Mouse (Mus musculus) forebrain, embryonic 11.5 days (tissue): ENCODE measurements around the gene Neurl4. TPM values are rescaled to one million over a fixed set of nuclear protein-coding genes. Genes with fewer than 3 reads are reported as not detected.
"Not testable (repeated sequence)": the region's sequence is repeated elsewhere in the genome, so short reads cannot be mapped to it uniquely, and the experiment has no call there.

Experiments
- ATAC-seq: fragments of 200-750 bp; cut with Nextera tagmentation; replicated peaks from 2 replicates; pipeline ENCODE4 v1.8.0; 2017; ENCODE audit warnings: moderate TSS enrichment; ENCODE audit not compliant: low FRiP score
- DNase-seq: peaks from one replicate; pipeline ENCODE4 v3.0.0-alpha.2; 2017; ENCODE audit warnings: low spot score
- H3K27ac ChIP-seq: fragments of 300-500 bp; sonication (generic); 2 replicates; pipeline ENCODE4 v1.5.1; 2014; ENCODE audit warnings: low read depth, low read length
- H3K27me3 ChIP-seq: fragments of 300-500 bp; sonication (generic); 2 replicates; pipeline ENCODE4 v1.6.1; 2014; ENCODE audit warnings: mild to moderate bottlenecking, low read length, mixed read lengths; ENCODE audit not compliant: control insufficient read depth, insufficient read depth
- H3K36me3 ChIP-seq: fragments of 300-500 bp; sonication (generic); 2 replicates; pipeline ENCODE4 v1.6.1; 2014; ENCODE audit warnings: mild to moderate bottlenecking, low read length, moderate library complexity, mixed read lengths; ENCODE audit not compliant: control insufficient read depth, insufficient read depth
- H3K4me1 ChIP-seq: fragments of 300-500 bp; sonication (generic); replicated peaks from 2 replicates; pipeline ENCODE4 v1.6.1; 2014; ENCODE audit warnings: low read length, mixed read lengths; ENCODE audit not compliant: control insufficient read depth, insufficient read depth
- H3K4me2 ChIP-seq: fragments of 300-500 bp; sonication (generic); 2 replicates; pipeline ENCODE4 v1.6.1; 2014; ENCODE audit warnings: low read depth, mild to moderate bottlenecking, low read length, moderate library complexity, mixed read lengths; ENCODE audit not compliant: severe bottlenecking
- H3K4me3 ChIP-seq: fragments of 300-500 bp; sonication (generic); 2 replicates; pipeline ENCODE4 v1.5.1; 2014; ENCODE audit warnings: low read depth, low read length
- H3K9ac ChIP-seq: fragments of 300-500 bp; sonication (generic); 2 replicates; pipeline ENCODE4 v1.6.1; 2014; ENCODE audit warnings: low read length
- H3K9me3 ChIP-seq: fragments of 300-500 bp; sonication (generic); 2 replicates; pipeline ENCODE4 v1.6.1; 2016; ENCODE audit warnings: low read length, mixed read lengths; ENCODE audit not compliant: control insufficient read depth
- WGBS: fragments of 180-500 bp; shearing (Covaris S2); extraction: QIAGEN DNeasy Blood & Tissue Kit; methylation state at CpG from one replicate; pipeline ENCODE4 v1.1.7; 2014; 5-methylcytosine and 5-hydroxymethylcytosine counted together
- microRNA-seq: library from miRNA; unstranded; fragments of <30 nt; microRNA quantifications from one replicate; pipeline ENCODE4, GENCODE M21; 2016; ENCODE audit not compliant: insufficient number of aligned reads
- polyA plus RNA-seq: library from polyadenylated mRNA; unstranded; fragments of >200 nt; fragmentation: Nextera tagmentation; extraction: Ambion mirVana; gene quantifications from 2 replicates; pipeline ENCODE4 v1.2.1, GENCODE M21; 2014

Gene Neurl4
- polyA plus RNA-seq, 1 experiment from 2014 or later: 23.0 TPM

DNA sequence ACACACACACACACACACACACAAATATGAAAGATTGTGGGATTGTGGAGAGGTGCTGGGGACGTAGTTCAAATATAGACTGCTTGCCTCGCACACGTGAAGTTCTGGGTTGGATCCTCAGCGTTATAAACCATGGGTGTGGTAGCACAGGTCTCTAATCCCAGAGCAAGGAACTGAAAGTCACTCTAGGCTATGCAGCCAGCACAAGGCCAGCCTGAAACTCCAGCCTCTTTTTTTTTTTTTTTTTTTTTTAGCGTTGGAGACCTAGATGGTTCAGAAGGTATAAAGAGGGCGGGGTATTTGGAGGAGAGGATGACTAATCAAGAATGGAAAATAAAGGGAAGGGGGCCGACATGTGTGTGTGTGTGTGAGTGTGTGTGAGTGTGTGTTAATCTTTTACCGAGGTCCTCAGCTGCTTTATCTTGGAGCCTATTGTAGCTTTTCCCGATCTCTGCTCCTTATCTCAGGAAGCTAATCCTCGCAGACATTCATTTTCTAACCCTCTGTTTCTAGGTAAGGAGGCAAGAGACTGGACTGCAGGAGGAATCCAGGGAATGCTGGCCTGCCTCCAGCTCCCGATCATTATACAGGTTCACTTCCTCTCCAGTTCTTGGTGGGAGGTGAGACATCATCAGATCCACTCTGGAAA, 52.5 kb downstream of the Neurl4 start:
- Histone ChIP-seq H3K9me3 (no peaks in the 10 kb centered on the region), H3K4me3 (no peak overlapping the region), H3K4me2 (no peak overlapping the region), H3K27ac (no peak overlapping the region), H3K9ac (no peak overlapping the region), H3K4me1 (peaks cover 2% of the 10 kb centered on the region; the same call in 1 of the 2 replicates), H3K27me3 (no peaks in the 10 kb centered on the region), H3K36me3 (no peaks in the 10 kb centered on the region)
- WGBS: 68% methylated on average over 11 of the region's 11 CpGs
- DNase-seq (no peak), ATAC-seq (no peak)

GRCm38 (mm10) chr11:69955618-69956017, 54.7 kb downstream of the Neurl4 start:
- DNase-seq, H3K4me2 ChIP-seq, H3K27me3 ChIP-seq, H3K27ac ChIP-seq, ATAC-seq, H3K4me1 ChIP-seq, H3K9me3 ChIP-seq, H3K36me3 ChIP-seq, H3K4me3 ChIP-seq, H3K9ac ChIP-seq: not testable (repeated sequence)
- 75% methylated on average over 2 of the region's 4 CpGs for WGBS

GRCm38 (mm10) chr11:69956218-69956617, 55.3 kb downstream of the Neurl4 start:
- no peak for ATAC-seq
- Histone ChIP-seq H3K27me3 (no peaks in the 10 kb centered on the region), H3K36me3 (no peaks in the 10 kb centered on the region), H3K4me2 (no peak overlapping the region), H3K4me1 (no peaks in the 10 kb centered on the region), H3K4me3 (no peak overlapping the region), H3K9me3 (no peaks in the 10 kb centered on the region), H3K27ac (no peak overlapping the region), H3K9ac (no peak overlapping the region)
- 81% methylated on average over 1 of the region's 1 CpGs for WGBS
- DNase-seq: no peak

DNA sequence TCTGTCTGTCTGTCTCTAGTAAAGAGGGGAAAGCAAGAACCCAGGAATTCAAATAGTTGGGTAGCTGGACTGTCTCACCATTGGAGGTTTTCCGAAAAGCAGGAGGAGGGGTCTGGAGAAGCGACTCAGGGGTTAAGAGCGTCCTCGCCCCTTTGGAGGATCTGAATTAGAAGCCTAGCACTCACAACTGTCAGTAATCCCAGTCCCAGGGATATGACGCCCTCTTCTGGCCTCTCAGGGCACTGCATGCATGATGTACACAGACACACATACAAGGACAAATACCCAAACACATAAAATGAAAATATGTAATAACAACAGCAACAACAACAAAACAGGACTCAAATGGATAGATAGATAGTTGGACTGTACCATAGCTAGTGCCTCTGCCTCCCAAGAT, 59.7 kb downstream of the Neurl4 start:
- Histone ChIP-seq H3K9me3 (no peaks in the 10 kb centered on the region), H3K27ac (no peak overlapping the region), H3K36me3 (no peaks in the 10 kb centered on the region), H3K4me3 (no peak overlapping the region), H3K4me2 (no peak overlapping the region), H3K9ac (no peak overlapping the region), H3K4me1 (0 out of 2 replicates have a peak, but pooled peaks cover 2% of the 10 kb centered on the region), H3K27me3 (peaks cover 26% of the 10 kb centered on the region)
- ATAC-seq (no peak), DNase-seq (no peak)
- 27% methylated on average over 5 of the region's 5 CpGs for WGBS

- peaks cover 39% of the 10 kb centered on the region for H3K27me3 ChIP-seq
- H3K4me3 ChIP-seq: no peak overlapping the region
- no peak overlapping the region for H3K9ac ChIP-seq
- no peaks in the 10 kb centered on the region for H3K36me3 ChIP-seq
- no peak for ATAC-seq
- H3K9me3 ChIP-seq: no peaks in the 10 kb centered on the region
- DNase-seq: no peak
- H3K4me1 ChIP-seq: peaks cover 9% of the 10 kb centered on the region
- WGBS: 49% methylated on average over 5 of the region's 5 CpGs
- no peak overlapping the region for H3K4me2 ChIP-seq
- no peak overlapping the region for H3K27ac ChIP-seq
Measured at GRCm38 (mm10) chr11:69961841-69962240, 61.0 kb downstream of the Neurl4 start.

Small RNA genes within 50 kb of the gene (microRNA-seq; reads per million reads assigned to microRNA genes)
- not detected for gene Mir6924

Other genes with a start within 250 kb of the Neurl4 start
- gene Sox15, start 245.8 kb upstream of the Neurl4 start, polyA plus RNA-seq: not detected in 2 replicates
- 39.0 TPM in 2 replicates for gene Mpdu1, start 238.4 kb upstream of the Neurl4 start, polyA plus RNA-seq
- 6.3 and 6.4 TPM in 2 replicates for gene Cd68, start 234.9 kb upstream of the Neurl4 start, polyA plus RNA-seq
- gene Eif4a1, start 228.6 kb upstream of the Neurl4 start, polyA plus RNA-seq: 827 and 855 TPM in 2 replicates
- gene Senp3, start 219.0 kb upstream of the Neurl4 start, polyA plus RNA-seq: 110 and 117 TPM in 2 replicates
- gene Tnfsf13, start 215.3 kb upstream of the Neurl4 start, polyA plus RNA-seq: not detected in 2 replicates
- gene Tnfsf12, start 205.2 kb upstream of the Neurl4 start, polyA plus RNA-seq: 2.4 TPM in 2 replicates
- gene Tnfsfm13, start 205.0 kb upstream of the Neurl4 start, polyA plus RNA-seq: 0.60 and 1.2 TPM in 2 replicates
- 61.2 and 65.7 TPM in 2 replicates for gene Polr2a, start 142.4 kb upstream of the Neurl4 start, polyA plus RNA-seq
- not detected in 2 replicates for gene Slc35g3, start 139.1 kb upstream of the Neurl4 start, polyA plus RNA-seq
- 1.1 and 1.4 TPM in 2 replicates for gene Zbtb4, start 135.2 kb upstream of the Neurl4 start, polyA plus RNA-seq
- 0.73 and 1.1 TPM in 2 replicates for gene Chrnb1, start 105.1 kb upstream of the Neurl4 start, polyA plus RNA-seq
- 1.3 and 1.7 TPM in 2 replicates for gene Fgf11, start 99.2 kb upstream of the Neurl4 start, polyA plus RNA-seq
- gene Tmem102, start 95.4 kb upstream of the Neurl4 start, polyA plus RNA-seq: 0.32 and 0.65 TPM in 2 replicates
- not detected in 2 replicates for gene Gm39566, start 85.8 kb upstream of the Neurl4 start, polyA plus RNA-seq
- gene Spem2, start 82.6 kb upstream of the Neurl4 start, polyA plus RNA-seq: not detected in 2 replicates
- gene Spem1, start 78.9 kb upstream of the Neurl4 start, polyA plus RNA-seq: 0.53 TPM in 1 of 2 replicates, not detected in the other
- gene Nlgn2, start 63.3 kb upstream of the Neurl4 start, polyA plus RNA-seq: 11.0 and 11.1 TPM in 2 replicates
- 250 and 283 TPM in 2 replicates for gene Tmem256, start 62.6 kb upstream of the Neurl4 start, polyA plus RNA-seq
- gene Plscr3, start 54.7 kb upstream of the Neurl4 start, polyA plus RNA-seq: 64.6 and 71.9 TPM in 2 replicates
- gene Tnk1, start 42.3 kb upstream of the Neurl4 start, polyA plus RNA-seq: 0.73 TPM in 2 replicates
- gene Tmem95, start 23.1 kb upstream of the Neurl4 start, polyA plus RNA-seq: 0.40 TPM in 1 of 2 replicates, not detected in the other
- 2.9 and 3.0 TPM in 2 replicates for gene Kctd11, start 19.7 kb upstream of the Neurl4 start, polyA plus RNA-seq
- 0.52 and 0.75 TPM in 2 replicates for gene Acap1, start 5.5 kb upstream of the Neurl4 start, polyA plus RNA-seq
- gene 2810408A11Rik, start 85 bp upstream of the Neurl4 start, polyA plus RNA-seq: 17.2 and 17.6 TPM in 2 replicates
- 99.2 and 106 TPM in 2 replicates for gene Gps2, start 12.8 kb downstream of the Neurl4 start, polyA plus RNA-seq
- gene Eif5a, start 20.9 kb downstream of the Neurl4 start, polyA plus RNA-seq: 2,045 and 2,063 TPM in 2 replicates
- 7.1 and 10.1 TPM in 2 replicates for gene Ybx2, start 34.7 kb downstream of the Neurl4 start, polyA plus RNA-seq
- gene Slc2a4, start 47.1 kb downstream of the Neurl4 start, polyA plus RNA-seq: 13.7 and 14.8 TPM in 2 replicates
- gene Cldn7, start 63.7 kb downstream of the Neurl4 start, polyA plus RNA-seq: 3.2 and 6.4 TPM in 2 replicates
- gene Ctdnep1, start 80.1 kb downstream of the Neurl4 start, polyA plus RNA-seq: 20.4 and 28.0 TPM in 2 replicates
- gene Elp5, start 81.4 kb downstream of the Neurl4 start, polyA plus RNA-seq: 144 and 156 TPM in 2 replicates
- gene Gabarap, start 90.1 kb downstream of the Neurl4 start, polyA plus RNA-seq: 472 and 477 TPM in 2 replicates
- gene Phf23, start 94.7 kb downstream of the Neurl4 start, polyA plus RNA-seq: 61.4 and 63.0 TPM in 2 replicates
- gene Dvl2, start 99.5 kb downstream of the Neurl4 start, polyA plus RNA-seq: 43.9 and 47.6 TPM in 2 replicates
- 44.0 and 47.6 TPM in 2 replicates for gene Acadvl, start 114.3 kb downstream of the Neurl4 start, polyA plus RNA-seq
- gene Dlg4, start 115.9 kb downstream of the Neurl4 start, polyA plus RNA-seq: 18.2 and 21.5 TPM in 2 replicates
- 0.88 and 0.99 TPM in 2 replicates for gene Asgr1, start 153.0 kb downstream of the Neurl4 start, polyA plus RNA-seq
- gene Asgr2, start 191.6 kb downstream of the Neurl4 start, polyA plus RNA-seq: not detected in 2 replicates
- gene Mgl2, start 229.3 kb downstream of the Neurl4 start, polyA plus RNA-seq: not detected in 2 replicates